Mouse (Mus musculus): ENCODE measurements around the gene Krt13. TPM values are rescaled to one million over a fixed set of nuclear protein-coding genes. Genes with fewer than 3 reads are reported as not detected.

Krt13 gene
- polyA plus RNA-seq, 1 experiment = 0.98 TPM

GRCm38 (mm10) chr11:100140966-100141365, 19.6 kb upstream of the Krt13 start:
- DNase-seq = no peak
- TF ChIP-seq CTCF (IDR thresholded peaks at IDR 0.05; ENCODE audit: borderline replicate concordance, control insufficient read depth, extremely low read depth, insufficient read depth, low read length, poor library complexity) (no peak), POLR2A (IDR thresholded peaks at IDR 0.05; ENCODE audit: control insufficient read depth, extremely low read depth, insufficient read depth, low read length, poor library complexity) (no peak)
- H3K27ac ChIP-seq (ENCODE audit: control insufficient read depth, insufficient read depth, low read length) = no peak overlapping the region
- H3K27me3 ChIP-seq (ENCODE audit: control insufficient read depth, insufficient read depth, low read length) = peaks cover 2% of the 10 kb centered on the region; the same call in 1 of the 2 replicates
- H3K36me3 ChIP-seq (ENCODE audit: control insufficient read depth, insufficient read depth, low read length) = no peaks in the 10 kb centered on the region
- WGBS = 92% methylated on average over 21 of the region's 21 CpGs
- H3K4me3 ChIP-seq (ENCODE audit: control insufficient read depth, insufficient read depth, low read length) = no peak overlapping the region
- no peaks in the 10 kb centered on the region for H3K4me1 ChIP-seq (replicated peaks; ENCODE audit: control insufficient read depth, insufficient read depth, low read length)

GRCm38 (mm10) chr11:100139391-100139790, 18.0 kb upstream of the Krt13 start:
- no peak for DNase-seq
- WGBS = 79% methylated on average over 2 of the region's 2 CpGs
- Histone ChIP-seq H3K4me1 (replicated peaks; ENCODE audit: control insufficient read depth, insufficient read depth, low read length) (no peaks in the 10 kb centered on the region), H3K36me3 (ENCODE audit: control insufficient read depth, insufficient read depth, low read length) (no peaks in the 10 kb centered on the region), H3K27me3 (ENCODE audit: control insufficient read depth, insufficient read depth, low read length) (no peaks in the 10 kb centered on the region; the same call in 1 of the 2 replicates), H3K27ac (ENCODE audit: control insufficient read depth, insufficient read depth, low read length) (no peak overlapping the region), H3K4me3 (ENCODE audit: control insufficient read depth, insufficient read depth, low read length) (no peak overlapping the region)
- TF ChIP-seq POLR2A (IDR thresholded peaks at IDR 0.05; ENCODE audit: control insufficient read depth, extremely low read depth, insufficient read depth, low read length, poor library complexity) (no peak), CTCF (IDR thresholded peaks at IDR 0.05; ENCODE audit: borderline replicate concordance, control insufficient read depth, extremely low read depth, insufficient read depth, low read length, poor library complexity) (no peak)

DNA sequence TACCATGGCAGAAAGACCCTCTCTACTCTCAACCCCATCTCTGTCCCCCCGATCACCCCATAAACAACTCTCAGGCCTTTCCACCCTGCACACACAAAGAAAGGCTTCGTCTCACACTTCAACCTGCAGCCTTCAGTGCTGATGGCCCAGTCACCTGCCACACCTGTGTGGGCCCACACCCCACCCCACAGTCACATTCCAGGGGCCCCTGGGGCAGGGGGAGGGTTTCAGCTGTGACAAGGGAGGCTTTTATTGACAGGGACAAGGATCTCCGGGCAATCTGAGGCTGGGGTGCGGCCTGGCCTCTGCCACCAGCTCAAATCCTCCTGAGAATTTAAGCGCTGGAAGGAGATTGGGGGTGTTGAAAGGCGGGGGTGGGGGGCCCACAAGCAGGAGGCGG, 17.4 kb upstream of the Krt13 start:
- no peaks in the 10 kb centered on the region for H3K4me1 ChIP-seq (replicated peaks; ENCODE audit: control insufficient read depth, insufficient read depth, low read length)
- no peak overlapping the region for H3K4me3 ChIP-seq (ENCODE audit: control insufficient read depth, insufficient read depth, low read length)
- no peaks in the 10 kb centered on the region; the same call in 1 of the 2 replicates for H3K27me3 ChIP-seq (ENCODE audit: control insufficient read depth, insufficient read depth, low read length)
- H3K27ac ChIP-seq (ENCODE audit: control insufficient read depth, insufficient read depth, low read length) = no peak overlapping the region
- TF ChIP-seq CTCF (IDR thresholded peaks at IDR 0.05; ENCODE audit: borderline replicate concordance, control insufficient read depth, extremely low read depth, insufficient read depth, low read length, poor library complexity) (no peak), POLR2A (IDR thresholded peaks at IDR 0.05; ENCODE audit: control insufficient read depth, extremely low read depth, insufficient read depth, low read length, poor library complexity) (no peak)
- WGBS = 82% methylated on average over 7 of the region's 7 CpGs
- H3K36me3 ChIP-seq (ENCODE audit: control insufficient read depth, insufficient read depth, low read length) = no peaks in the 10 kb centered on the region
- no peak for DNase-seq

DNA sequence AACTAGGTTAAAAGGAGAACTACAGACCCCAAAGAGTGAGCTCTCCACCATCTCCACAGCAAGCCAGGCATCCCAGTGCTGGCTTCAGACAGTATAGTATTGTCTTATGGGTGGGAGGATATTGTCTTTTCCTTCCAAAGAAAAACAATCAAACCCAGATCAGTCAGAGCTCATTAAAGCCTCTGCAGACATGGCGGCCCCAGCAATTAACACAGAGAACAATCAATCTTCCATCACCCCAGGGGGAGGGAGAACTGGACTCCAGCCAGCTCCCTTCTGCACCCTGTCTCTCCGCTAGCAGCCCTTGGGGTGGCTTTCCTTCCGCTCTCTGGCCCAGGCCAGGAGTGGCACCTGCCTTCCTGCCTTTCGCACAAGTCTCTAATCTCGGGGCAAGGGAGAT, 16.3 kb upstream of the Krt13 start:
- Histone ChIP-seq H3K4me1 (replicated peaks; ENCODE audit: control insufficient read depth, insufficient read depth, low read length) (no peaks in the 10 kb centered on the region), H3K36me3 (ENCODE audit: control insufficient read depth, insufficient read depth, low read length) (no peaks in the 10 kb centered on the region), H3K4me3 (ENCODE audit: control insufficient read depth, insufficient read depth, low read length) (no peak overlapping the region), H3K27ac (ENCODE audit: control insufficient read depth, insufficient read depth, low read length) (no peak overlapping the region), H3K27me3 (ENCODE audit: control insufficient read depth, insufficient read depth, low read length) (no peaks in the 10 kb centered on the region; the same call in 1 of the 2 replicates)
- DNase-seq = no peak
- 77% methylated on average over 5 of the region's 5 CpGs for WGBS
- no peak for TF ChIP-seq CTCF (IDR thresholded peaks at IDR 0.05; ENCODE audit: borderline replicate concordance, control insufficient read depth, extremely low read depth, insufficient read depth, low read length, poor library complexity)
- TF ChIP-seq POLR2A (IDR thresholded peaks at IDR 0.05; ENCODE audit: control insufficient read depth, extremely low read depth, insufficient read depth, low read length, poor library complexity) = no peak

DNA sequence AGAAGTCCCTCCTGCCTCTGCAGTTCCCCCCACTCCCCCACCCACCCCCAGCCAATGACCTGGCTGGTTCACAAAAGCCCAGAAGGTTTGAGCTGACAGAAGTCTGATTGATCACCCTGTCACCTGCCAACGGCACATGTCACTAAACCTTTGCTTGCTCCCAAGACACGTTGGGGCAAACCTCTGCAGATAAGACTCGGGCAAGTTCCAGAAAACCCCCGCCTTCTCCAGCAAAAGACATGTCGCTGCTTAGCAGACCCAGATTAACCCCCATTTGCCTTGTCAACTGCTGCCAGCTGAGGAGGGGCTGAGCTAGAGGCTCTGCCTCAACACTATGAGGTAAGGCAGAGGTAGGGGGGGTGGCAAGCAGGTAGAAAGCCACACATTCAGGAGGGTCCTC, 15.2 kb upstream of the Krt13 start:
- Histone ChIP-seq H3K36me3 (ENCODE audit: control insufficient read depth, insufficient read depth, low read length) (no peaks in the 10 kb centered on the region), H3K4me3 (ENCODE audit: control insufficient read depth, insufficient read depth, low read length) (no peak overlapping the region), H3K4me1 (replicated peaks; ENCODE audit: control insufficient read depth, insufficient read depth, low read length) (no peaks in the 10 kb centered on the region), H3K27me3 (ENCODE audit: control insufficient read depth, insufficient read depth, low read length) (no peaks in the 10 kb centered on the region; the same call in 1 of the 2 replicates), H3K27ac (ENCODE audit: control insufficient read depth, insufficient read depth, low read length) (no peak overlapping the region)
- TF ChIP-seq CTCF (IDR thresholded peaks at IDR 0.05; ENCODE audit: borderline replicate concordance, control insufficient read depth, extremely low read depth, insufficient read depth, low read length, poor library complexity) = no peak
- no peak for TF ChIP-seq POLR2A (IDR thresholded peaks at IDR 0.05; ENCODE audit: control insufficient read depth, extremely low read depth, insufficient read depth, low read length, poor library complexity)
- no peak for DNase-seq
- WGBS = 39% methylated on average over 5 of the region's 5 CpGs

GRCm38 (mm10) chr11:100135731-100136130, 14.4 kb upstream of the Krt13 start, which contains the start of gene Krt15:
Gene Krt15, minus strand, starts transcription at chr11:100135928.
- no peaks in the 10 kb centered on the region for H3K4me1 ChIP-seq (replicated peaks; ENCODE audit: control insufficient read depth, insufficient read depth, low read length)
- no peak within 1 kb of the TSS for H3K27ac ChIP-seq (ENCODE audit: control insufficient read depth, insufficient read depth, low read length)
- no peak within 1 kb of the TSS for H3K4me3 ChIP-seq (ENCODE audit: control insufficient read depth, insufficient read depth, low read length)
- no peaks in the 10 kb centered on the region for H3K27me3 ChIP-seq (ENCODE audit: control insufficient read depth, insufficient read depth, low read length)
- WGBS = 76% methylated on average over 7 of the region's 7 CpGs
- no peak for TF ChIP-seq CTCF (IDR thresholded peaks at IDR 0.05; ENCODE audit: borderline replicate concordance, control insufficient read depth, extremely low read depth, insufficient read depth, low read length, poor library complexity)
- H3K36me3 ChIP-seq (ENCODE audit: control insufficient read depth, insufficient read depth, low read length) = no peaks in the 10 kb centered on the region
- no peak for DNase-seq

GRCm38 (mm10) chr11:100124901-100125300, 3.5 kb upstream of the Krt13 start:
- Histone ChIP-seq H3K27ac (ENCODE audit: control insufficient read depth, insufficient read depth, low read length) (no peak overlapping the region), H3K27me3 (ENCODE audit: control insufficient read depth, insufficient read depth, low read length) (no peaks in the 10 kb centered on the region), H3K36me3 (ENCODE audit: control insufficient read depth, insufficient read depth, low read length) (no peaks in the 10 kb centered on the region), H3K4me3 (ENCODE audit: control insufficient read depth, insufficient read depth, low read length) (no peak overlapping the region), H3K4me1 (replicated peaks; ENCODE audit: control insufficient read depth, insufficient read depth, low read length) (no peaks in the 10 kb centered on the region)
- TF ChIP-seq POLR2A (IDR thresholded peaks at IDR 0.05; ENCODE audit: control insufficient read depth, extremely low read depth, insufficient read depth, low read length, poor library complexity) = no peak
- TF ChIP-seq CTCF (IDR thresholded peaks at IDR 0.05; ENCODE audit: borderline replicate concordance, control insufficient read depth, extremely low read depth, insufficient read depth, low read length, poor library complexity) = no peak
- DNase-seq = no peak
- 89% methylated on average over 7 of the region's 7 CpGs for WGBS

Measured in thymus, adult 2 months (tissue).